Mouse (Mus musculus) effector memory CD4-positive, alpha-beta T cell, adult 5 months (primary cell): ENCODE results near the gene Lmod2. TPM values are rescaled to one million over a fixed set of nuclear protein-coding genes. Genes with fewer than 3 reads are reported as not detected.

Experiments
- polyA plus RNA-seq: library from polyadenylated mRNA; unstranded; fragments of 100-300 nt; shearing (Covaris generic); gene quantifications from one replicate; pipeline ENCODE4 v1.2.1, GENCODE M21; 2017

Lmod2 gene
- polyA plus RNA-seq, result not detected

DNA sequence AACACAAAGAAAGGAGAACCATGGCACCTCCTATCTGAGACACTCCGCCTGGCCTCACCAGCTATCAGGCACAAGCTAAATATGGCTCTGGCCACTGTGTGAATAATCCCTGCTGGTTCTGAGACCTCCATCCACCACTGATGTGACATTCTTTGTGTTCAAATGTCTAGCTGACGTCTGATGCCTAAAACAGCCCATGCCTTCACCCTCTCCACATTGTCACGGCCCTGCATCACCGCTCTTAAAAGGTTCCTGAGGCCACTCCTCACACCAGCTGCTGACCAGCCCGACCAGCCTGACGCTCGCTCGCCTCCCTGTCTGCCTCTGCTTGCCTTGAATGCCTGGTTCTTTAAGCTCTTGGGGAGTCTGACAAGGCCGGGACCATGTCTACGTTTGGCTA is at the start of gene Lmod2:
TSS of gene Lmod2 (plus strand) at position 263 of the 400 bp plus-strand sequence.

Other genes starting within 250 kb of the Lmod2 start
- gene Iqub, start 82.7 kb upstream of the Lmod2 start, polyA plus RNA-seq, result not detected
- gene Ndufa5, start 69.7 kb upstream of the Lmod2 start, polyA plus RNA-seq, result 104 TPM
- gene Asb15, start 69.6 kb upstream of the Lmod2 start, polyA plus RNA-seq, result not detected
- gene Wasl, start 67.2 kb downstream of the Lmod2 start, polyA plus RNA-seq, result 46.9 TPM
- gene Hyal6, start 135.5 kb downstream of the Lmod2 start, polyA plus RNA-seq, result 0.17 TPM
- gene Hyal4, start 150.6 kb downstream of the Lmod2 start, polyA plus RNA-seq, result not detected
- not detected for gene Spam1, start 193.4 kb downstream of the Lmod2 start, polyA plus RNA-seq